Mouse (Mus musculus): ENCODE results near the gene Tmem88b.
"Not testable (repeated sequence)": the region's sequence is repeated elsewhere in the genome, so short reads cannot be mapped to it uniquely, and the experiment has no call there.

Tmem88b gene

GRCm38 (mm10) chr4:155788833-155789232, 3.2 kb upstream of the Tmem88b start:
- DNase-seq (ENCODE audit: low spot score in 2 of 2): not testable (repeated sequence)

- DNase-seq (ENCODE audit: low spot score in 2 of 2): no peak
These were observed 2.6 kb upstream of the Tmem88b start for GRCm38 (mm10) chr4:155788300-155788699.

- DNase-seq (ENCODE audit: low spot score in 2 of 2): no peak
These were observed 428 bp downstream of the Tmem88b start for GRCm38 (mm10) chr4:155785246-155785645.

GRCm38 (mm10) chr4:155784081-155784701, 1.5 kb downstream of the Tmem88b start:
- peak; percentile 75 to 84 for DNase-seq (ENCODE audit: low spot score in 2 of 2)

- DNase-seq (ENCODE audit: low spot score in 2 of 2): no peak
These were observed 2.1 kb downstream of the Tmem88b start for GRCm38 (mm10) chr4:155783486-155784080.

- DNase-seq (ENCODE audit: low spot score in 2 of 2): peak; percentile 90 to 93
These were observed 4.8 kb downstream of the Tmem88b start for GRCm38 (mm10) chr4:155780895-155781294.

GRCm38 (mm10) chr4:155779498-155779897, 6.2 kb downstream of the Tmem88b start:
- no peak for DNase-seq (ENCODE audit: low spot score in 2 of 2)

- no peak for DNase-seq (ENCODE audit: low spot score in 2 of 2)
These were observed 7.9 kb downstream of the Tmem88b start for GRCm38 (mm10) chr4:155777816-155778215.

GRCm38 (mm10) chr4:155776704-155777335, 8.9 kb downstream of the Tmem88b start:
- DNase-seq (ENCODE audit: low spot score in 2 of 2): peak in 1 of 2 experiments; percentile 50

GRCm38 (mm10) chr4:155775855-155776254, 9.8 kb downstream of the Tmem88b start:
- peak; percentile 45 to 48 for DNase-seq (ENCODE audit: low spot score in 2 of 2)

- peak; percentile 82 to 87 for DNase-seq (ENCODE audit: low spot score in 2 of 2)
These were observed 10.5 kb downstream of the Tmem88b start for GRCm38 (mm10) chr4:155774971-155775740.

GRCm38 (mm10) chr4:155774280-155774754, 11.4 kb downstream of the Tmem88b start, which contains the start of gene Vwa1:
Gene Vwa1, minus strand, starts transcription at chr4:155774698.
- DNase-seq (ENCODE audit: low spot score in 2 of 2): peak; percentile 88 to 91

- no peak for DNase-seq (ENCODE audit: low spot score in 2 of 2)
These were observed 12.2 kb downstream of the Tmem88b start for GRCm38 (mm10) chr4:155773335-155774078.

GRCm38 (mm10) chr4:155772786-155773185, 12.9 kb downstream of the Tmem88b start:
- no peak for DNase-seq (ENCODE audit: low spot score in 2 of 2)

GRCm38 (mm10) chr4:155771706-155772105, 14.0 kb downstream of the Tmem88b start:
- DNase-seq (ENCODE audit: low spot score in 2 of 2): no peak

GRCm38 (mm10) chr4:155770626-155771025, 15.0 kb downstream of the Tmem88b start:
- DNase-seq (ENCODE audit: low spot score in 2 of 2): no peak

GRCm38 (mm10) chr4:155769880-155770512, 15.7 kb downstream of the Tmem88b start:
- peak; percentile 82 to 88 for DNase-seq (ENCODE audit: low spot score in 2 of 2)

GRCm38 (mm10) chr4:155769496-155769879, 16.2 kb downstream of the Tmem88b start:
- DNase-seq (ENCODE audit: low spot score in 2 of 2): no peak

- peak in 1 of 2 experiments; percentile 11 for DNase-seq (ENCODE audit: low spot score in 2 of 2)
These were observed 23.3 kb downstream of the Tmem88b start for GRCm38 (mm10) chr4:155762357-155762756.

- DNase-seq (ENCODE audit: low spot score in 2 of 2): peak in 1 of 2 experiments; percentile 8
These were observed 24.1 kb downstream of the Tmem88b start for GRCm38 (mm10) chr4:155761356-155762099.

Data from heart, adult 9 months (tissue).